Mouse (Mus musculus) E14TG2a.4 (cell line): ENCODE data around the gene Pcsk6.

ENCODE experiments used
- H3K27me3 ChIP-seq: 2 replicates; pipeline ENCODE4 v1.6.1; 2014; ENCODE audit warnings: low read length, control low read depth; ENCODE audit not compliant: insufficient read depth
- H3K36me3 ChIP-seq: 2 replicates; pipeline ENCODE4 v1.6.1; 2014; ENCODE audit warnings: low read length, control low read depth; ENCODE audit not compliant: insufficient read depth
- H3K4me1 ChIP-seq: replicated peaks from 2 replicates; pipeline ENCODE4 v1.6.1; 2014; ENCODE audit warnings: low read depth, low read length, control low read depth
- H3K4me3 ChIP-seq: replicated peaks from 2 replicates; pipeline ENCODE4 v1.5.1; 2014; ENCODE audit warnings: mild to moderate bottlenecking, low read length
- H3K9me3 ChIP-seq: 2 replicates; pipeline ENCODE4 v1.6.1; 2014; ENCODE audit warnings: low read length, control low read depth
- CTCF ChIP-seq: conservative IDR thresholded peaks from 2 replicates; pipeline ENCODE4 v1.5.1; 2014; ENCODE audit warnings: low read length
- NANOG ChIP-seq: IDR thresholded peaks from 2 replicates; pipeline ENCODE4 v1.6.1; 2014; ENCODE audit warnings: borderline replicate concordance, low read length, mixed read lengths
- POU5F1 ChIP-seq: IDR thresholded peaks from 2 replicates; pipeline ENCODE4 v1.6.1; 2014; ENCODE audit warnings: low read length, borderline replicate concordance

The Pcsk6 gene

GRCm38 (mm10) chr7:65876596-65876995 lies 15.1 kb downstream of the Pcsk6 start:
- TF ChIP-seq POU5F1 (no peak), CTCF (no peak), NANOG (no peak)
- no peaks in the 10 kb centered on the region for H3K9me3 ChIP-seq

GRCm38 (mm10) chr7:65878234-65878633 lies 16.7 kb downstream of the Pcsk6 start:
- no peaks in the 10 kb centered on the region for H3K9me3 ChIP-seq
- H3K4me3 ChIP-seq = no peak overlapping the region
- TF ChIP-seq POU5F1 (no peak), CTCF (no peak), NANOG (no peak)
- peaks cover 72% of the 10 kb centered on the region for H3K4me1 ChIP-seq
- H3K27me3 ChIP-seq = no peaks in the 10 kb centered on the region
- no peaks in the 10 kb centered on the region for H3K36me3 ChIP-seq

More at GRCm38 (mm10) chr7:65876596-65876995, 15.1 kb downstream of the Pcsk6 start:
- H3K36me3 ChIP-seq = no peaks in the 10 kb centered on the region
- H3K4me3 ChIP-seq = no peak overlapping the region
- H3K4me1 ChIP-seq = peaks cover 80% of the 10 kb centered on the region
- no peaks in the 10 kb centered on the region for H3K27me3 ChIP-seq

GRCm38 (mm10) chr7:65879330-65879729 lies 17.8 kb downstream of the Pcsk6 start:
- H3K27me3 ChIP-seq = no peaks in the 10 kb centered on the region
- no peaks in the 10 kb centered on the region for H3K36me3 ChIP-seq
- H3K4me3 ChIP-seq = no peak overlapping the region
- H3K9me3 ChIP-seq = no peaks in the 10 kb centered on the region
- TF ChIP-seq NANOG = no peak
- no peak for TF ChIP-seq POU5F1
- no peak for TF ChIP-seq CTCF
- peaks cover 66% of the 10 kb centered on the region for H3K4me1 ChIP-seq

- H3K27me3 ChIP-seq = no peaks in the 10 kb centered on the region
- TF ChIP-seq POU5F1 (no peak), CTCF (no peak), NANOG (no peak)
- no peaks in the 10 kb centered on the region for H3K9me3 ChIP-seq
- H3K36me3 ChIP-seq = no peaks in the 10 kb centered on the region
- H3K4me1 ChIP-seq = peaks cover 63% of the 10 kb centered on the region
- H3K4me3 ChIP-seq = no peak overlapping the region
Observed at GRCm38 (mm10) chr7:65880666-65881289, 19.2 kb downstream of the Pcsk6 start.

- Histone ChIP-seq H3K4me1 (peaks cover 63% of the 10 kb centered on the region), H3K27me3 (no peaks in the 10 kb centered on the region), H3K4me3 (no peak overlapping the region), H3K9me3 (no peaks in the 10 kb centered on the region), H3K36me3 (no peaks in the 10 kb centered on the region)
- TF ChIP-seq NANOG (no peak), POU5F1 (no peak), CTCF (no peak)
Observed at GRCm38 (mm10) chr7:65881290-65881688, 19.8 kb downstream of the Pcsk6 start.

- peaks cover 58% of the 10 kb centered on the region for H3K4me1 ChIP-seq
- no peak for TF ChIP-seq NANOG
- TF ChIP-seq CTCF = no peak
- TF ChIP-seq POU5F1 = no peak
- H3K4me3 ChIP-seq = no peak overlapping the region
- no peaks in the 10 kb centered on the region for H3K9me3 ChIP-seq
- H3K27me3 ChIP-seq = no peaks in the 10 kb centered on the region
- no peaks in the 10 kb centered on the region for H3K36me3 ChIP-seq
Observed at GRCm38 (mm10) chr7:65884928-65885327, 23.4 kb downstream of the Pcsk6 start.

GRCm38 (mm10) chr7:65885819-65886218 lies 24.3 kb downstream of the Pcsk6 start:
- TF ChIP-seq CTCF = peak; percentile 38
- TF ChIP-seq POU5F1 = no peak
- no peak for TF ChIP-seq NANOG
- Histone ChIP-seq H3K36me3 (no peaks in the 10 kb centered on the region), H3K27me3 (no peaks in the 10 kb centered on the region), H3K4me1 (peaks cover 56% of the 10 kb centered on the region), H3K9me3 (peaks cover 2% of the 10 kb centered on the region), H3K4me3 (no peak overlapping the region)

- H3K4me1 ChIP-seq = peaks cover 55% of the 10 kb centered on the region
- no peak overlapping the region for H3K4me3 ChIP-seq
- H3K36me3 ChIP-seq = no peaks in the 10 kb centered on the region
- no peaks in the 10 kb centered on the region for H3K27me3 ChIP-seq
- H3K9me3 ChIP-seq = peaks cover 8% of the 10 kb centered on the region
- TF ChIP-seq CTCF = no peak
Observed at GRCm38 (mm10) chr7:65891831-65892230, 30.3 kb downstream of the Pcsk6 start.

- TF ChIP-seq CTCF (no peak), NANOG (no peak), POU5F1 (no peak)
- H3K36me3 ChIP-seq = no peaks in the 10 kb centered on the region
- no peaks in the 10 kb centered on the region for H3K27me3 ChIP-seq
- peaks cover 8% of the 10 kb centered on the region for H3K9me3 ChIP-seq
- H3K4me3 ChIP-seq = no peak overlapping the region
- peaks cover 55% of the 10 kb centered on the region for H3K4me1 ChIP-seq
Observed at GRCm38 (mm10) chr7:65892264-65892828, 30.8 kb downstream of the Pcsk6 start.
